Mouse (Mus musculus): ENCODE data around the gene Upp2. TPM values are rescaled to one million over a fixed set of nuclear protein-coding genes. Genes with fewer than 3 reads are reported as not detected.

Upp2 gene
- polyA plus RNA-seq, 1 experiment from 2014 or later: 7.7 TPM

GRCm38 (mm10) chr2:58663404-58664120, 96.5 kb downstream of the Upp2 start:
- Histone ChIP-seq H3K27me3 (no peaks in the 10 kb centered on the region), H3K9ac (no peak overlapping the region), H3K4me3 (replicated peaks) (no peak overlapping the region), H3K27ac (no peak overlapping the region), H3K4me2 (no peak overlapping the region), H3K9me3 (replicated peaks) (no peaks in the 10 kb centered on the region), H3K4me1 (no peaks in the 10 kb centered on the region), H3K36me3 (no peaks in the 10 kb centered on the region)
- ATAC-seq (replicated peaks; ENCODE audit: low FRiP score): no peak
- WGBS: 85% methylated on average over 7 of the region's 7 CpGs

GRCm38 (mm10) chr2:58665081-58665814, 98.2 kb downstream of the Upp2 start:
- Histone ChIP-seq H3K4me2 (no peak overlapping the region), H3K9me3 (replicated peaks) (no peaks in the 10 kb centered on the region), H3K4me1 (no peaks in the 10 kb centered on the region), H3K36me3 (no peaks in the 10 kb centered on the region), H3K4me3 (replicated peaks) (no peak overlapping the region), H3K27me3 (no peaks in the 10 kb centered on the region), H3K9ac (no peak overlapping the region), H3K27ac (no peak overlapping the region)
- WGBS: 87% methylated on average over 12 of the region's 12 CpGs
- ATAC-seq (replicated peaks; ENCODE audit: low FRiP score): no peak

GRCm38 (mm10) chr2:58667298-58667697, 100.2 kb downstream of the Upp2 start:
- Histone ChIP-seq H3K9ac (no peak overlapping the region), H3K27ac (no peak overlapping the region), H3K4me1 (no peaks in the 10 kb centered on the region), H3K9me3 (replicated peaks) (no peaks in the 10 kb centered on the region), H3K27me3 (no peaks in the 10 kb centered on the region), H3K4me3 (replicated peaks) (no peak overlapping the region), H3K4me2 (no peak overlapping the region), H3K36me3 (no peaks in the 10 kb centered on the region)
- ATAC-seq (replicated peaks; ENCODE audit: low FRiP score): no peak
- 76% methylated on average over 3 of the region's 3 CpGs for WGBS

- H3K27ac ChIP-seq: no peak overlapping the region
- H3K4me2 ChIP-seq: no peak overlapping the region
- H3K4me3 ChIP-seq (replicated peaks): no peak overlapping the region
- no peaks in the 10 kb centered on the region for H3K27me3 ChIP-seq
- 47% methylated on average over 9 of the region's 9 CpGs for WGBS
- no peak overlapping the region for H3K9ac ChIP-seq
- 0 out of 2 replicates have a peak, but pooled peaks have one; percentile 40 for ATAC-seq (replicated peaks; ENCODE audit: low FRiP score)
- H3K36me3 ChIP-seq: no peaks in the 10 kb centered on the region
- H3K9me3 ChIP-seq (replicated peaks): no peaks in the 10 kb centered on the region
- no peaks in the 10 kb centered on the region for H3K4me1 ChIP-seq
Measured at GRCm38 (mm10) chr2:58667991-58668390, 100.9 kb downstream of the Upp2 start.

GRCm38 (mm10) chr2:58669114-58669513, 102.0 kb downstream of the Upp2 start:
- 71% methylated on average over 3 of the region's 3 CpGs for WGBS

GRCm38 (mm10) chr2:58672520-58672919, 105.4 kb downstream of the Upp2 start:
- Histone ChIP-seq H3K36me3 (no peaks in the 10 kb centered on the region), H3K4me3 (replicated peaks) (no peak overlapping the region), H3K27ac (no peak overlapping the region), H3K27me3 (no peaks in the 10 kb centered on the region), H3K9me3 (replicated peaks) (0 out of 2 replicates have a peak, but pooled peaks cover 6% of the 10 kb centered on the region), H3K4me2 (no peak overlapping the region), H3K4me1 (no peaks in the 10 kb centered on the region), H3K9ac (no peak overlapping the region)
- no peak for ATAC-seq (replicated peaks; ENCODE audit: low FRiP score)
- 95% methylated on average over 2 of the region's 2 CpGs for WGBS

More at GRCm38 (mm10) chr2:58669114-58669513, 102.0 kb downstream of the Upp2 start:
- H3K4me3 ChIP-seq (replicated peaks): no peak overlapping the region
- H3K4me2 ChIP-seq: no peak overlapping the region
- H3K27me3 ChIP-seq: no peaks in the 10 kb centered on the region
- no peaks in the 10 kb centered on the region for H3K36me3 ChIP-seq
- 0 out of 2 replicates have a peak, but pooled peaks cover 6% of the 10 kb centered on the region for H3K9me3 ChIP-seq (replicated peaks)
- no peak overlapping the region for H3K9ac ChIP-seq
- H3K27ac ChIP-seq: no peak overlapping the region
- H3K4me1 ChIP-seq: no peaks in the 10 kb centered on the region
- ATAC-seq (replicated peaks; ENCODE audit: low FRiP score): no peak

GRCm38 (mm10) chr2:58679968-58680367, 112.9 kb downstream of the Upp2 start:
- no peaks in the 10 kb centered on the region for H3K9me3 ChIP-seq (replicated peaks)
- no peak overlapping the region for H3K27ac ChIP-seq
- H3K9ac ChIP-seq: no peak overlapping the region
- no peak for ATAC-seq (replicated peaks; ENCODE audit: low FRiP score)
- no peak overlapping the region for H3K4me2 ChIP-seq
- no peak overlapping the region for H3K4me3 ChIP-seq (replicated peaks)
- no peaks in the 10 kb centered on the region for H3K27me3 ChIP-seq
- no peaks in the 10 kb centered on the region for H3K36me3 ChIP-seq
- 76% methylated on average over 12 of the region's 12 CpGs for WGBS
- no peaks in the 10 kb centered on the region for H3K4me1 ChIP-seq

- no peak for ATAC-seq (replicated peaks; ENCODE audit: low FRiP score)
- no peak overlapping the region for H3K9ac ChIP-seq
- 39% methylated on average over 6 of the region's 6 CpGs for WGBS
Measured at GRCm38 (mm10) chr2:58680794-58681193, 113.7 kb downstream of the Upp2 start.

GRCm38 (mm10) chr2:58681394-58681793, 114.3 kb downstream of the Upp2 start:
- H3K4me1 ChIP-seq: no peaks in the 10 kb centered on the region
- no peak overlapping the region for H3K4me3 ChIP-seq (replicated peaks)
- no peak overlapping the region for H3K27ac ChIP-seq
- WGBS: 72% methylated on average over 3 of the region's 3 CpGs
- H3K9ac ChIP-seq: no peak overlapping the region
- no peaks in the 10 kb centered on the region for H3K36me3 ChIP-seq
- H3K9me3 ChIP-seq (replicated peaks): no peaks in the 10 kb centered on the region
- no peak overlapping the region for H3K4me2 ChIP-seq
- no peaks in the 10 kb centered on the region for H3K27me3 ChIP-seq
- ATAC-seq (replicated peaks; ENCODE audit: low FRiP score): no peak

More at GRCm38 (mm10) chr2:58680794-58681193, 113.7 kb downstream of the Upp2 start:
- Histone ChIP-seq H3K4me2 (no peak overlapping the region), H3K4me1 (no peaks in the 10 kb centered on the region), H3K4me3 (replicated peaks) (no peak overlapping the region), H3K9me3 (replicated peaks) (no peaks in the 10 kb centered on the region), H3K27ac (no peak overlapping the region), H3K36me3 (no peaks in the 10 kb centered on the region), H3K27me3 (no peaks in the 10 kb centered on the region)

- ATAC-seq (replicated peaks; ENCODE audit: low FRiP score): no peak
- no peak overlapping the region for H3K4me2 ChIP-seq
- H3K27ac ChIP-seq: no peak overlapping the region
- no peaks in the 10 kb centered on the region for H3K4me1 ChIP-seq
- 74% methylated on average over 8 of the region's 8 CpGs for WGBS
- no peaks in the 10 kb centered on the region for H3K36me3 ChIP-seq
- H3K27me3 ChIP-seq: no peaks in the 10 kb centered on the region
- no peak overlapping the region for H3K9ac ChIP-seq
- H3K4me3 ChIP-seq (replicated peaks): no peak overlapping the region
- no peaks in the 10 kb centered on the region for H3K9me3 ChIP-seq (replicated peaks)
Measured at GRCm38 (mm10) chr2:58697501-58697900, 130.4 kb downstream of the Upp2 start.

GRCm38 (mm10) chr2:58699931-58700330, 132.8 kb downstream of the Upp2 start:
- Histone ChIP-seq H3K9me3 (replicated peaks) (no peaks in the 10 kb centered on the region), H3K27ac (no peak overlapping the region), H3K36me3 (no peaks in the 10 kb centered on the region), H3K4me2 (no peak overlapping the region), H3K4me1 (no peaks in the 10 kb centered on the region), H3K27me3 (no peaks in the 10 kb centered on the region), H3K4me3 (replicated peaks) (no peak overlapping the region), H3K9ac (no peak overlapping the region)
- 30% methylated on average over 5 of the region's 5 CpGs for WGBS
- peak; percentile 75; the same call in 1 of the 2 replicates for ATAC-seq (replicated peaks; ENCODE audit: low FRiP score)

- Histone ChIP-seq H3K9ac (no peak overlapping the region), H3K9me3 (replicated peaks) (no peaks in the 10 kb centered on the region), H3K4me2 (no peak overlapping the region), H3K27ac (no peak overlapping the region), H3K36me3 (no peaks in the 10 kb centered on the region), H3K27me3 (no peaks in the 10 kb centered on the region), H3K4me1 (no peaks in the 10 kb centered on the region), H3K4me3 (replicated peaks) (no peak overlapping the region)
- ATAC-seq (replicated peaks; ENCODE audit: low FRiP score): 0 out of 2 replicates have a peak, but pooled peaks have one; percentile 60
- 57% methylated on average over 7 of the region's 7 CpGs for WGBS
Measured at GRCm38 (mm10) chr2:58700354-58700753, 133.3 kb downstream of the Upp2 start.
